Mouse (Mus musculus) liver, postnatal 0 days (tissue): Measurements from ENCODE around the gene Hspd1.

Experiments
- CTCF ChIP-seq: sonication (generic); IDR thresholded peaks from 2 replicates; pipeline ENCODE4 v1.5.1; 2016; ENCODE audit warnings: antibody characterized with exemption, low read depth
- EP300 ChIP-seq: IDR thresholded peaks from 2 replicates; pipeline ENCODE4 v1.6.1; 2016; ENCODE audit warnings: antibody characterized with exemption, low read depth, mild to moderate bottlenecking

- TF ChIP-seq CTCF (peak; percentile 29; the same call in 1 of the 2 replicates), EP300 (no peak)
Measured at GRCm38 (mm10) chr1:55042246-55042645, 45.8 kb downstream of the Hspd1 start.
